Mouse (Mus musculus) intestine, embryonic 15.5 days (tissue): Measurements from ENCODE around the gene Pde6h. TPM values are rescaled to one million over a fixed set of nuclear protein-coding genes. Genes with fewer than 3 reads are reported as not detected.
"Not testable (repeated sequence)": the region's sequence is repeated elsewhere in the genome, so short reads cannot be mapped to it uniquely, and the experiment has no call there.

Experiments used
- ATAC-seq: fragments of 200-750 bp; cut with Nextera tagmentation; 2 replicates; pipeline ENCODE4 v1.8.0; 2017; ENCODE audit warnings: moderate TSS enrichment, moderate library complexity
- H3K27ac ChIP-seq: fragments of 300-500 bp; sonication (generic); 2 replicates; pipeline ENCODE4 v1.5.1; 2015; ENCODE audit warnings: mild to moderate bottlenecking, inconsistent platforms
- H3K27me3 ChIP-seq: fragments of 300-500 bp; sonication (generic); replicated peaks from 2 replicates; pipeline ENCODE4 v1.6.1; 2015; ENCODE audit warnings: inconsistent platforms
- H3K36me3 ChIP-seq: fragments of 300-500 bp; sonication (generic); 2 replicates; pipeline ENCODE4 v1.6.1; 2015; ENCODE audit warnings: inconsistent platforms
- H3K4me1 ChIP-seq: fragments of 300-500 bp; sonication (generic); replicated peaks from 2 replicates; pipeline ENCODE4 v1.6.1; 2015; ENCODE audit warnings: inconsistent platforms
- H3K4me2 ChIP-seq: fragments of 300-500 bp; sonication (generic); replicated peaks from 2 replicates; pipeline ENCODE4 v1.6.1; 2015; ENCODE audit warnings: mild to moderate bottlenecking, inconsistent platforms
- H3K4me3 ChIP-seq: fragments of 300-500 bp; sonication (generic); replicated peaks from 2 replicates; pipeline ENCODE4 v1.5.1; 2015; ENCODE audit warnings: inconsistent platforms
- H3K9ac ChIP-seq: fragments of 300-500 bp; sonication (generic); 2 replicates; pipeline ENCODE4 v1.6.1; 2015; ENCODE audit warnings: inconsistent platforms
- H3K9me3 ChIP-seq: fragments of 300-500 bp; sonication (generic); 2 replicates; pipeline ENCODE4 v1.6.1; 2016; ENCODE audit warnings: inconsistent platforms
- WGBS: fragments of 180-500 bp; shearing (Covaris S2); methylation state at CpG from one replicate; pipeline ENCODE4 v1.1.7; 2015; 5-methylcytosine and 5-hydroxymethylcytosine counted together
- polyA plus RNA-seq: library from polyadenylated mRNA; unstranded; fragments of >200 nt; fragmentation: Nextera tagmentation; extraction: Ambion mirVana; gene quantifications from 2 replicates; pipeline ENCODE4 v1.2.1, GENCODE M21; 2015

The Pde6h gene
- not detected in 2 replicates for polyA plus RNA-seq

GRCm38 (mm10) chr6:136923532-136923931 lies at the start of gene Pde6h:
TSS of gene Pde6h (plus strand) at chr6:136923832.
- Histone ChIP-seq H3K27me3 (no peaks in the 10 kb centered on the region), H3K9ac (no peak within 1 kb of the TSS), H3K36me3 (no peaks in the 10 kb centered on the region), H3K4me1 (no peaks in the 10 kb centered on the region), H3K4me3 (no peak within 1 kb of the TSS), H3K4me2 (no peak within 1 kb of the TSS), H3K27ac (no peak within 1 kb of the TSS), H3K9me3 (no peaks in the 10 kb centered on the region)
- ATAC-seq = no peak
- WGBS = 93% methylated on average over 8 of the region's 8 CpGs

- Histone ChIP-seq H3K9me3 (no peaks in the 10 kb centered on the region), H3K36me3 (no peaks in the 10 kb centered on the region), H3K9ac (no peak overlapping the region), H3K4me2 (peak overlapping the region; percentile 35), H3K27me3 (no peaks in the 10 kb centered on the region), H3K4me1 (0 out of 2 replicates have a peak, but pooled peaks cover 13% of the 10 kb centered on the region), H3K27ac (no peak overlapping the region), H3K4me3 (peak overlapping the region; percentile 10; the same call in 1 of the 2 replicates)
- ATAC-seq = no peak
- 31% methylated on average over 8 of the region's 8 CpGs for WGBS
Measured at GRCm38 (mm10) chr6:136874599-136874998, 49.0 kb upstream of the Pde6h start.

- ATAC-seq = peak; percentile 53
- 0 out of 2 replicates have a peak, but pooled peaks cover 13% of the 10 kb centered on the region for H3K4me1 ChIP-seq
- 39% methylated on average over 9 of the region's 9 CpGs for WGBS
- H3K4me3 ChIP-seq = peak within 1 kb of the TSS; percentile 24
- no peaks in the 10 kb centered on the region for H3K9me3 ChIP-seq
- H3K9ac ChIP-seq = 0 out of 2 replicates have a peak within 1 kb of the TSS, but pooled peaks have one; percentile 36
- H3K27ac ChIP-seq = 0 out of 2 replicates have a peak within 1 kb of the TSS, but pooled peaks have one; percentile 36
- no peaks in the 10 kb centered on the region for H3K27me3 ChIP-seq
- no peaks in the 10 kb centered on the region for H3K36me3 ChIP-seq
- H3K4me2 ChIP-seq = peak within 1 kb of the TSS; percentile 38
Measured at GRCm38 (mm10) chr6:136875670-136876069, 48.0 kb upstream of the Pde6h start, which contains the start of gene Mgp. TSS of gene Mgp (minus strand) at chr6:136875823.

- no peak overlapping the region for H3K27ac ChIP-seq
- 58% methylated on average over 8 of the region's 8 CpGs for WGBS
- no peak overlapping the region for H3K4me2 ChIP-seq
- no peaks in the 10 kb centered on the region for H3K36me3 ChIP-seq
- no peak for ATAC-seq
- H3K4me3 ChIP-seq = no peak overlapping the region
- no peaks in the 10 kb centered on the region for H3K9me3 ChIP-seq
- no peaks in the 10 kb centered on the region for H3K27me3 ChIP-seq
- H3K9ac ChIP-seq = no peak overlapping the region
- H3K4me1 ChIP-seq = 0 out of 2 replicates have a peak, but pooled peaks cover 4% of the 10 kb centered on the region
Measured at GRCm38 (mm10) chr6:136881678-136882077, 42.0 kb upstream of the Pde6h start.

- Histone ChIP-seq H3K4me2 (no peak overlapping the region), H3K36me3 (no peaks in the 10 kb centered on the region), H3K4me1 (0 out of 2 replicates have a peak, but pooled peaks cover 4% of the 10 kb centered on the region), H3K27me3 (no peaks in the 10 kb centered on the region), H3K4me3 (no peak overlapping the region), H3K9me3 (no peaks in the 10 kb centered on the region), H3K9ac (no peak overlapping the region), H3K27ac (no peak overlapping the region)
- ATAC-seq = no peak
- 74% methylated on average over 3 of the region's 3 CpGs for WGBS
Measured at GRCm38 (mm10) chr6:136883431-136883915, 40.2 kb upstream of the Pde6h start.

GRCm38 (mm10) chr6:136883961-136884360 lies 39.7 kb upstream of the Pde6h start:
- WGBS = 89% methylated on average over 6 of the region's 6 CpGs
- Histone ChIP-seq H3K36me3 (no peaks in the 10 kb centered on the region), H3K4me2 (no peak overlapping the region), H3K4me3 (no peak overlapping the region), H3K9me3 (no peaks in the 10 kb centered on the region), H3K27ac (no peak overlapping the region), H3K27me3 (no peaks in the 10 kb centered on the region), H3K9ac (no peak overlapping the region), H3K4me1 (0 out of 2 replicates have a peak, but pooled peaks cover 4% of the 10 kb centered on the region)
- no peak for ATAC-seq

- H3K27ac ChIP-seq, H3K9me3 ChIP-seq, H3K4me1 ChIP-seq, H3K27me3 ChIP-seq, ATAC-seq, H3K4me2 ChIP-seq, H3K4me3 ChIP-seq, H3K36me3 ChIP-seq, H3K9ac ChIP-seq: not testable (repeated sequence)
- WGBS = 56% methylated on average over 1 of the region's 1 CpGs
Measured at GRCm38 (mm10) chr6:136884766-136885165, 38.9 kb upstream of the Pde6h start.

GRCm38 (mm10) chr6:136887854-136888253 lies 35.8 kb upstream of the Pde6h start:
- ATAC-seq = peak; percentile 66; the same call in 1 of the 2 replicates
- Histone ChIP-seq H3K9ac (no peak overlapping the region), H3K27ac (peak overlapping the region; percentile 52), H3K4me2 (no peak overlapping the region), H3K4me3 (no peak overlapping the region), H3K27me3 (no peaks in the 10 kb centered on the region), H3K9me3 (no peaks in the 10 kb centered on the region), H3K4me1 (0 out of 2 replicates have a peak, but pooled peaks cover 4% of the 10 kb centered on the region), H3K36me3 (no peaks in the 10 kb centered on the region)
- WGBS = 33% methylated on average over 9 of the region's 9 CpGs

- Histone ChIP-seq H3K9me3 (no peaks in the 10 kb centered on the region), H3K36me3 (no peaks in the 10 kb centered on the region), H3K4me1 (no peaks in the 10 kb centered on the region), H3K4me3 (no peak overlapping the region), H3K27me3 (no peaks in the 10 kb centered on the region), H3K27ac (no peak overlapping the region), H3K4me2 (no peak overlapping the region), H3K9ac (no peak overlapping the region)
- 88% methylated on average over 6 of the region's 6 CpGs for WGBS
- no peak for ATAC-seq
Measured at GRCm38 (mm10) chr6:136889067-136889466, 34.6 kb upstream of the Pde6h start.

GRCm38 (mm10) chr6:136889554-136889953 lies 34.1 kb upstream of the Pde6h start:
- H3K9me3 ChIP-seq = no peaks in the 10 kb centered on the region
- no peak overlapping the region for H3K9ac ChIP-seq
- no peak overlapping the region for H3K4me3 ChIP-seq
- WGBS = 92% methylated on average over 6 of the region's 6 CpGs
- H3K4me2 ChIP-seq = no peak overlapping the region
- no peaks in the 10 kb centered on the region for H3K36me3 ChIP-seq
- H3K27ac ChIP-seq = no peak overlapping the region
- 0 out of 2 replicates have a peak, but pooled peaks cover 2% of the 10 kb centered on the region for H3K4me1 ChIP-seq
- no peaks in the 10 kb centered on the region for H3K27me3 ChIP-seq
- ATAC-seq = no peak

GRCm38 (mm10) chr6:136892002-136892401 lies 31.6 kb upstream of the Pde6h start:
- H3K4me2 ChIP-seq = no peak overlapping the region

GRCm38 (mm10) chr6:136894532-136895339 lies 28.9 kb upstream of the Pde6h start:
- H3K4me1 ChIP-seq = 0 out of 2 replicates have a peak, but pooled peaks cover 3% of the 10 kb centered on the region
- no peak overlapping the region for H3K4me3 ChIP-seq
- WGBS = 28% methylated on average over 15 of the region's 15 CpGs
- H3K27me3 ChIP-seq = no peaks in the 10 kb centered on the region
- H3K4me2 ChIP-seq = no peak overlapping the region
- no peak for ATAC-seq
- no peaks in the 10 kb centered on the region for H3K9me3 ChIP-seq
- no peak overlapping the region for H3K9ac ChIP-seq
- H3K27ac ChIP-seq = peak overlapping the region; percentile 34; the same call in 1 of the 2 replicates
- no peaks in the 10 kb centered on the region for H3K36me3 ChIP-seq

More at GRCm38 (mm10) chr6:136892002-136892401, 31.6 kb upstream of the Pde6h start:
- Histone ChIP-seq H3K4me1 (0 out of 2 replicates have a peak, but pooled peaks cover 3% of the 10 kb centered on the region), H3K36me3 (no peaks in the 10 kb centered on the region), H3K4me3 (no peak overlapping the region), H3K27me3 (no peaks in the 10 kb centered on the region), H3K27ac (no peak overlapping the region), H3K9ac (no peak overlapping the region), H3K9me3 (no peaks in the 10 kb centered on the region)
- ATAC-seq = no peak
- 90% methylated on average over 2 of the region's 2 CpGs for WGBS
